Mouse (Mus musculus): ENCODE measurements around the gene Ndnf.

Ndnf gene

DNA sequence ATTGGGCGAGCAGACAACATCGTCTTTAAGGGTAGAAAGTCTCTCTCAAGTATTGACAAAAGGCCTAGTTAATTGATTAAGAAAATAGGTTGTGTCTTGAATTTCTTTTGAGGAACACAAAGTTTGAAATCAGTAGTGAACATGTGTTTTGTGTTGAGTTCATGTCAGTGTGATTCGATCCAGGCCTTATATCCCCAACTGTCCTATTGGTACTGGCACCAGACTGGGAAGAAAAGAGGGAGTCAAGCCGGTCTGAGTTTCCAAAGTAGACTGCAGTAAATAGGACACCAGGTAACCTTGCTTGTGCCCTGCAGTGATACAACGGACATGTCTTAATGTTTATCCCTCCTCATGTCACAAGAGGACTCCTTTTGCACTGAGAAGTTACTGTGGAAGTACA is 87.8 kb downstream of the Ndnf start:
- no peak for DNase-seq

DNA sequence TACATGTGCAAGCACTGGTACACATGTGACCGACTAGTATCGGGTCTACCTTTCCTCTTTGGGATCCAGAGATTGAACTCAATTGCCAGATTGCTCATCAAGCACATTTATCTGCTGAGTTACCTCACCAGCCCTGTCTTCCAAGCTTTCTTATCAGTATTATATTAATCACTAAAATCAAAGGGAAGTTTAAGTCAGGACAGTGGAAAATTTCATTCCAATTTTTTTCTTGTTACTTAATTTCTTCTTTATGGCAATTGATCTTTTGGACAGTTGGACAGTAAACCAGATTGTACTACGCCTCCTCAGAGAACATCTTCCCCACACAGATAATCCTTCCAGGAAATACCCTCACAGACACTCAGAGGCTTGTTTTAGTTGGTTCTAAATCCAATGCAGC is 88.7 kb downstream of the Ndnf start:
- no peak for DNase-seq
